Mouse (Mus musculus) myocyte (in vitro differentiated cells): ENCODE measurements at regions not wholly inside any gene's neighbourhood (a gene's known extent, or its start where the extent isn't known, plus 50 kb on each side); places are given as distances from the start of the nearest gene placed in this dataset.

Experiments used
- CEBPB ChIP-seq: IDR thresholded peaks from 2 replicates; pipeline ENCODE4 v1.6.1; 2011; ENCODE audit warnings: mild to moderate bottlenecking, moderate library complexity; ENCODE audit not compliant: poor library complexity, insufficient read depth, severe bottlenecking
- MAX ChIP-seq: IDR thresholded peaks from one replicate; pipeline ENCODE4 v1.6.1; 2011; ENCODE audit warnings: low read depth, mild to moderate bottlenecking, control low read depth
- MYOD1 ChIP-seq, 3 experiments: IDR thresholded peaks; one replicate each; pipeline ENCODE4 v1.6.1; 2011; ENCODE audit warnings: control low read depth in 2 of 3, low read depth in 2 of 3, mild to moderate bottlenecking in 2 of 3, moderate library complexity in 1 of 3; ENCODE audit not compliant: insufficient read length in 2 of 3, control insufficient read depth in 1 of 3
- MYOG ChIP-seq, 3 experiments: IDR thresholded peaks; one replicate each; pipeline ENCODE4 v1.6.1; 2011; ENCODE audit warnings: control low read depth in 2 of 3, low read depth in 2 of 3, mild to moderate bottlenecking in 2 of 3; ENCODE audit not compliant: insufficient read length in 2 of 3, control insufficient read depth in 1 of 3, insufficient read depth in 1 of 3
- POLR2A ChIP-seq: IDR thresholded peaks from one replicate; pipeline ENCODE4 v1.6.1; 2011; ENCODE audit warnings: low read depth, mild to moderate bottlenecking, control low read depth, moderate library complexity; ENCODE audit not compliant: insufficient read length
- POLR2AphosphoS2 ChIP-seq: IDR thresholded peaks from one replicate; pipeline ENCODE4 v1.6.1; 2011; ENCODE audit warnings: low read depth, control low read depth; ENCODE audit not compliant: insufficient read length
- SRF ChIP-seq: IDR thresholded peaks from one replicate; pipeline ENCODE4 v1.6.1; 2011; ENCODE audit warnings: low read depth; ENCODE audit not compliant: control insufficient read depth, insufficient read length

GRCm38 (mm10) chr6:147922506-147922905 lies 124.6 kb upstream of the Far2 start:
- no peak for TF ChIP-seq MAX
- TF ChIP-seq MYOD1 (IDR thresholded peaks at IDR 0.05; ENCODE audit: control insufficient read depth in 1 of 3, insufficient read length in 2 of 3, low read depth in 2 of 3), result no peak
- TF ChIP-seq CEBPB, result no peak
- TF ChIP-seq MYOG (IDR thresholded peaks at IDR 0.05; ENCODE audit: control insufficient read depth in 1 of 3, insufficient read depth in 1 of 3, insufficient read length in 2 of 3, low read depth in 2 of 3), result no peak
- no peak for TF ChIP-seq POLR2A
- TF ChIP-seq SRF, result no peak
- no peak for TF ChIP-seq POLR2AphosphoS2
